Mouse (Mus musculus): ENCODE results near the gene Limd2. TPM values are rescaled to one million over a fixed set of nuclear protein-coding genes. Genes with fewer than 3 reads are reported as not detected.

The Limd2 gene
- polyA plus RNA-seq, 1 experiment from 2014 or later, result 216 TPM

GRCm38 (mm10) chr11:106124784-106125183, 35.9 kb downstream of the Limd2 start:
- peaks cover 49% of the 10 kb centered on the region for H3K36me3 ChIP-seq (ENCODE audit: control insufficient read depth, insufficient read depth, low read length)
- H3K4me2 ChIP-seq (replicated peaks; ENCODE audit: low read depth, low read length), result no peak overlapping the region
- no peaks in the 10 kb centered on the region for H3K4me1 ChIP-seq (ENCODE audit: control insufficient read depth, insufficient read depth, low read length)
- no peaks in the 10 kb centered on the region for H3K27me3 ChIP-seq (ENCODE audit: control insufficient read depth, insufficient read depth, low read length)
- no peak overlapping the region for H3K4me3 ChIP-seq (ENCODE audit: low read length)
- no peaks in the 10 kb centered on the region for H3K9me3 ChIP-seq (ENCODE audit: control insufficient read depth, low read length)
- H3K27ac ChIP-seq (ENCODE audit: low read depth, low read length), result no peak overlapping the region
- 80% methylated on average over 4 of the region's 4 CpGs for WGBS
- no peak for ATAC-seq (ENCODE audit: low FRiP score, low TSS enrichment)
- no peak overlapping the region for H3K9ac ChIP-seq (ENCODE audit: low read depth, low read length)

GRCm38 (mm10) chr11:106122736-106123135, 37.9 kb downstream of the Limd2 start:
- H3K9me3 ChIP-seq (ENCODE audit: control insufficient read depth, low read length), result no peaks in the 10 kb centered on the region
- no peak for ATAC-seq (ENCODE audit: low FRiP score, low TSS enrichment)
- H3K27ac ChIP-seq (ENCODE audit: low read depth, low read length), result no peak overlapping the region
- no peaks in the 10 kb centered on the region for H3K4me1 ChIP-seq (ENCODE audit: control insufficient read depth, insufficient read depth, low read length)
- H3K27me3 ChIP-seq (ENCODE audit: control insufficient read depth, insufficient read depth, low read length), result no peaks in the 10 kb centered on the region
- WGBS, result 75% methylated on average over 3 of the region's 3 CpGs
- H3K4me3 ChIP-seq (ENCODE audit: low read length), result no peak overlapping the region
- no peak overlapping the region for H3K9ac ChIP-seq (ENCODE audit: low read depth, low read length)
- H3K36me3 ChIP-seq (ENCODE audit: control insufficient read depth, insufficient read depth, low read length), result peaks cover 55% of the 10 kb centered on the region
- no peak overlapping the region for H3K4me2 ChIP-seq (replicated peaks; ENCODE audit: low read depth, low read length)

- ATAC-seq (ENCODE audit: low FRiP score, low TSS enrichment), result no peak
- Histone ChIP-seq H3K4me1 (ENCODE audit: control insufficient read depth, insufficient read depth, low read length) (no peaks in the 10 kb centered on the region), H3K9ac (ENCODE audit: low read depth, low read length) (no peak overlapping the region), H3K4me3 (ENCODE audit: low read length) (no peak overlapping the region), H3K9me3 (ENCODE audit: control insufficient read depth, low read length) (no peaks in the 10 kb centered on the region), H3K4me2 (replicated peaks; ENCODE audit: low read depth, low read length) (no peak overlapping the region), H3K27ac (ENCODE audit: low read depth, low read length) (no peak overlapping the region), H3K27me3 (ENCODE audit: control insufficient read depth, insufficient read depth, low read length) (no peaks in the 10 kb centered on the region), H3K36me3 (ENCODE audit: control insufficient read depth, insufficient read depth, low read length) (peaks cover 61% of the 10 kb centered on the region)
- WGBS, result 92% methylated on average over 5 of the region's 5 CpGs
Measured at GRCm38 (mm10) chr11:106122221-106122620, 38.4 kb downstream of the Limd2 start.

- ATAC-seq (ENCODE audit: low FRiP score, low TSS enrichment), result no peak
- Histone ChIP-seq H3K36me3 (ENCODE audit: control insufficient read depth, insufficient read depth, low read length) (peaks cover 24% of the 10 kb centered on the region), H3K27me3 (ENCODE audit: control insufficient read depth, insufficient read depth, low read length) (no peaks in the 10 kb centered on the region), H3K4me1 (ENCODE audit: control insufficient read depth, insufficient read depth, low read length) (no peaks in the 10 kb centered on the region), H3K27ac (ENCODE audit: low read depth, low read length) (no peak overlapping the region), H3K4me3 (ENCODE audit: low read length) (no peak overlapping the region), H3K4me2 (replicated peaks; ENCODE audit: low read depth, low read length) (no peak overlapping the region), H3K9ac (ENCODE audit: low read depth, low read length) (no peak overlapping the region), H3K9me3 (ENCODE audit: control insufficient read depth, low read length) (no peaks in the 10 kb centered on the region)
Measured at GRCm38 (mm10) chr11:106111688-106112087, 49.0 kb downstream of the Limd2 start.

Other genes with a start within 250 kb of the Limd2 start
- 16.9 and 25.2 TPM in 2 replicates for gene Cyb561, start 207.5 kb downstream of the Limd2 start, polyA plus RNA-seq (2014; fragmentation: Nextera tagmentation; extraction: Ambion mirVana)
- gene Ace, start 192.9 kb downstream of the Limd2 start, polyA plus RNA-seq (2014; fragmentation: Nextera tagmentation; extraction: Ambion mirVana), result 1.4 and 4.8 TPM in 2 replicates
- gene Ace3, start 166.2 kb downstream of the Limd2 start, polyA plus RNA-seq (2014; fragmentation: Nextera tagmentation; extraction: Ambion mirVana), result not detected in 2 replicates
- 0.10 and 0.14 TPM in 2 replicates for gene Kcnh6, start 152.7 kb downstream of the Limd2 start, polyA plus RNA-seq (2014; fragmentation: Nextera tagmentation; extraction: Ambion mirVana)
- 43.7 and 68.8 TPM in 2 replicates for gene Dcaf7, start 124.0 kb downstream of the Limd2 start, polyA plus RNA-seq (2014; fragmentation: Nextera tagmentation; extraction: Ambion mirVana)
- 10.3 and 11.3 TPM in 2 replicates for gene Taco1, start 94.8 kb downstream of the Limd2 start, polyA plus RNA-seq (2014; fragmentation: Nextera tagmentation; extraction: Ambion mirVana)
- 23.2 and 25.7 TPM in 2 replicates for gene Map3k3, start 76.2 kb downstream of the Limd2 start, polyA plus RNA-seq (2014; fragmentation: Nextera tagmentation; extraction: Ambion mirVana)
- not detected in 2 replicates for gene Gm10840, start within 50 bp of the Limd2 start, polyA plus RNA-seq (2014; fragmentation: Nextera tagmentation; extraction: Ambion mirVana)
- 29.1 and 33.5 TPM in 2 replicates for gene Strada, start 41.3 kb upstream of the Limd2 start, polyA plus RNA-seq (2014; fragmentation: Nextera tagmentation; extraction: Ambion mirVana)
- 39.3 and 60.3 TPM in 2 replicates for gene Ccdc47, start 55.5 kb upstream of the Limd2 start, polyA plus RNA-seq (2014; fragmentation: Nextera tagmentation; extraction: Ambion mirVana)
- gene Ddx42, start 56.1 kb upstream of the Limd2 start, polyA plus RNA-seq (2014; fragmentation: Nextera tagmentation; extraction: Ambion mirVana), result 43.1 and 71.8 TPM in 2 replicates
- gene Ftsj3, start 95.2 kb upstream of the Limd2 start, polyA plus RNA-seq (2014; fragmentation: Nextera tagmentation; extraction: Ambion mirVana), result 39.1 and 72.1 TPM in 2 replicates
- gene Psmc5, start 95.3 kb upstream of the Limd2 start, polyA plus RNA-seq (2014; fragmentation: Nextera tagmentation; extraction: Ambion mirVana), result 303 and 334 TPM in 2 replicates
- gene Smarcd2, start 112.1 kb upstream of the Limd2 start, polyA plus RNA-seq (2014; fragmentation: Nextera tagmentation; extraction: Ambion mirVana), result 54.9 and 78.6 TPM in 2 replicates
- gene Tcam1, start 115.8 kb upstream of the Limd2 start, polyA plus RNA-seq (2014; fragmentation: Nextera tagmentation; extraction: Ambion mirVana), result 0.81 and 1.2 TPM in 2 replicates
- gene Gh, start 141.0 kb upstream of the Limd2 start, polyA plus RNA-seq (2014; fragmentation: Nextera tagmentation; extraction: Ambion mirVana), result not detected in 2 replicates
- gene Cd79b, start 153.9 kb upstream of the Limd2 start, polyA plus RNA-seq (2014; fragmentation: Nextera tagmentation; extraction: Ambion mirVana), result 7.3 and 7.4 TPM in 2 replicates
- 0.29 and 0.35 TPM in 2 replicates for gene Scn4a, start 192.4 kb upstream of the Limd2 start, polyA plus RNA-seq (2014; fragmentation: Nextera tagmentation; extraction: Ambion mirVana)
- 0.46 and 0.49 TPM in 2 replicates for gene Prr29, start 204.6 kb upstream of the Limd2 start, polyA plus RNA-seq (2014; fragmentation: Nextera tagmentation; extraction: Ambion mirVana)
- gene Icam2, start 227.2 kb upstream of the Limd2 start, polyA plus RNA-seq (2014; fragmentation: Nextera tagmentation; extraction: Ambion mirVana), result 65.4 and 76.2 TPM in 2 replicates